Mouse (Mus musculus): Measurements from ENCODE around the gene Xrcc6. TPM values are rescaled to one million over a fixed set of nuclear protein-coding genes. Genes with fewer than 3 reads are reported as not detected.
"Not testable (repeated sequence)": the region's sequence is repeated elsewhere in the genome, so short reads cannot be mapped to it uniquely, and the experiment has no call there.

Xrcc6 gene
- total RNA-seq, 2 experiments from 2014 or later, result 25.5 to 26.0 TPM

DNA sequence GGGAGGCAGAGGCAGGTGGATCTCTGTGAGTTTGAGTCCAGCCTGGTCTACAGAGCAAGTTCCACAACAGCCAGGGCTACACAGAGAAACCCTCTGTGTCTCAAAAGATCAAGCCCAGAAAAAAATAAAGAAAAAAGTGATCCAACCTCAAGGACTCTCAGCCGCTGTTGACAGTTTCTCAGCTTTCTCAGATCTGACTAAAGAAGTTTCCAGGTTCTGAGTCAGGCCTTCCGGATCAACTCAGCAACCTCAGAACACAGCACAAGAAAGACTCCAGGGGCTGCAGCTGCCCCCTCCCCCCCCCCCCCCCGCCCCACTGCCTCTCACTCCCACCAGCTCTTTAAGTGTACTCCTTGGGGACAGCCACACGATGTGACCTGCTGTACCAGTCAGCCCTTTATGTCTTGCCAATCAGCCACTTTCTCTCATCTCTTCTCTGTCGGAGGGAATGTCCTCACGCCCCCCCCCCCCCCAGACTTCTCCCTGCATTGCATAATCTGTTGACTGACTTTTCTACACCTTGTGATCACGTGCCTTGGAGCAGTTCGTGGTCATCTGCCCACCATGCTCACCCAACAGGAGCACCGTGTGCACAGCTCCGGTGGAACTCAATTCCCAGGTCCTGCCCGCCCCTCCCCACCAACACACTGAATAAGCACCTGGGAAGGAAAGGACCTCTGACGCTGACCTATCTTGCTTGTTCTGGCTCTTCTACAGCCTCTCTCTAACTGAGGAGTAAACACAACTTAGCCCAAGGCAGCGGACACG, 21.4 kb upstream of the Xrcc6 start:
- no peak for DNase-seq

- no peak for DNase-seq
Measured at GRCm38 (mm10) chr15:81967821-81968220, 19.8 kb upstream of the Xrcc6 start.

DNA sequence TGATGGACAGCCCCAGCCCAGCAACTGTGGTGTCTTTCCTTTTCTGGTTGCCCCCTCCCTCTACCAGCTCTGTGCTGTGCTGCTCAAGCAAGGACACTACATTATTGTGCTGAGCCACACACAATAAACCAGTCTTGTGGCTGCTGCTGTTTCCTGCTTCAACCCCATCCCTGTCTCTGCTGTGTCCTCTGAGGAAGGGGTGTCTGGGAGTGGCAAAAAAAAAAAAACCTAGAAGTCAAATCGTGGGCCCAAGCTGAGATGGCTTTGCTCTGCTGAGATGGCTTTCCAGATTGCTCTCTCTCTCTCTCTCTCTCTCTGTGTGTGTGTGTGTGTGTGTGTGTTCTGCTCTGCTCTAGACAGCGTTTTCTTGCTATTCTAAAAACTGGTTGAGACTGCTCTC, 19.2 kb upstream of the Xrcc6 start:
- no peak for DNase-seq

DNA sequence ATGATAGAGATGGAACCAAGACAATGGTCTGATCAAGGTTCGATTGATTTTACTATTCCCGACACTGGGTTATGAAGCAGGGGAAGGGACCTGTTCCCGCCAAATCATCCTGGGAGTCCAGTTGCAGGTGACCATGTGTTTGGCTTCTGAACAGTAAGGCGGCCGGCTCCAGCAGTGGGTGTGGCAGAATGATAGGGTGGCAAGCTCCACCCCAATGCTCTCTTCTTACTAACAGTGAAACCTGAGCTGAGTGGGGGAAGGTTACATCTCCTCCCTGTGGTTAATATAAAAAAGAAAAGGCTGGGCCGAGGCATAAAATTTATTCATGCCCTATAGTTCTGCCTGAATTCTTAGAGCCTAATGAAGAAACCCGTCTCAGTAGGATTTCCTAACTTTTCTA, 18.5 kb upstream of the Xrcc6 start:
- no peak for DNase-seq

DNA sequence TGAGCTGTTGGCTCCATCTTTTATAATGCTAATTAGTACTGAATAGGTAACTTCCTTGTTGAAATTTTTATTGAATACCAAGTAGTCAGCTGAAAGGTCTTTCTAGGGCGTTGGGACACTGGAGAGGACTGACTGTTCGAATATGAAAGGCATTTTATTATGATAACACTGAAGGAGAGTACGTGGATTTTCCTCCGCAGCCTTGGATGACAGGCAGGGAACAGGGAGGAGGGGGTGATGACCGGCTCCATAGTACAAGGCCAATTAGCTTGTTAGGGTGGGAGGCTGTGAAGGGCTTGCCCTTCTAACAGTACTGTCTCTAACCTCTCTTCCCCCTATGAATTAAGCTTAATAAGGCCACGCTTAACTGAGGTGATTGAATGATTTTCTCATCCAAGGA, 18.0 kb upstream of the Xrcc6 start:
- not testable (repeated sequence) for DNase-seq

DNA sequence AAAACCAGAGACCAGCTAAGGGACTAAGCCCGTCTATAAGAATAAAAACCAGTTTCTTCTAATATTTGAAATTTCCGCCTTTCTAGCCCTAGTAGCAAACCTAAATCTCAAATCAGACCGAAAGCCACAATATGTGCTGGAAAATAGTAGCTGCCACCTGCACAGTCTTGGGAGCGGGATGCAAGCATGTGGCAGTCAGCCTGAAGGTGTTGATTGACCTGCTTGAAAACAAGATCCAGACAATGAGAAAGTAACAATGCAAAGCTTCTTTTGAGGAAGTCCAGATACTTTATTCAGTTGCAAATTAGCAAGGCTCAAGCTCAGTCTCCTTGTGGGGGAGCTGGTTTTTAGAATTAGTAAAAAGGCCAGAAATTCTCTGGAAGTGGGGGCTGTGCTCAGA, 17.1 kb upstream of the Xrcc6 start:
- not testable (repeated sequence) for DNase-seq

DNA sequence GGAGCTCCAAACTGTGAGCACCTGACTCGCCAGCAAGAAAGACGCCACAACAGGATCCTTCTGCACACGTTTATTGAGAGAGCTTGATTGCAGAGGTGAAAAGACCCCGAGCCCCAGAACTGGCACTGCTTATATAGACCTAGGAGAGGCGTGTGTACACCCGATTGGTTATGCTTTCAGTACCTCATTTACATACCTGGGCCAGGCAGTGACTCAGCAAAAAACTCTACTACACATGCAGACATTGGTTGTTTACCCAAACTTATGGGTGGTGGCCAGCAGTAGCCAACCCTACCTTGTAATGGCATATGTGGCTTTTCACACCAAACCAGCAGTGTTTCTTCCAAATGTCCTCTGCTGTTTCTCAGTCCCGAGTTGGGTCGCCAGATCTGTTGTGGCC, 12.5 kb upstream of the Xrcc6 start:
- DNase-seq, result not testable (repeated sequence)

DNA sequence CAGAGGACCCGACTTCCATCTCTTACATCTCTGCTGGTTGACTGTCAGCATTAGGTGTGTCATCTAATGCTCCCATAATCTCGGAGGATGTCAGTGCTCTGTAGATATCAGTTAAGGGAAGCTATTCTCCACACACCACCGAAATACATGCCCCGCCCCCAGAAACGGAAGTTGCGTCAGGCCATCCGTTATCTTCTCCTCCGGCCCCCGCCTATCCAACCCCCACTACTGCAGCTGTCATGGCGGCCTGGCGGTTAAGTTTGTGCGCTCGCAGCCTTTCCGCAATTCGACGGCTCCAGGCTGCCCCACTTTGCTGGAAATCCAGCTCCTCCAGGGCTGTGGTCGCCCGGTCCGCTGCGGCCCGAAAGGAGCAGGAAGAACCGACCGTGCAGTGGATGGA, 7.3 kb upstream of the Xrcc6 start, which contains the start of gene 1700029P11Rik:
Gene 1700029P11Rik (plus strand): TSS at position 220 of the 400 bp plus-strand sequence.
- no peak for DNase-seq

DNA sequence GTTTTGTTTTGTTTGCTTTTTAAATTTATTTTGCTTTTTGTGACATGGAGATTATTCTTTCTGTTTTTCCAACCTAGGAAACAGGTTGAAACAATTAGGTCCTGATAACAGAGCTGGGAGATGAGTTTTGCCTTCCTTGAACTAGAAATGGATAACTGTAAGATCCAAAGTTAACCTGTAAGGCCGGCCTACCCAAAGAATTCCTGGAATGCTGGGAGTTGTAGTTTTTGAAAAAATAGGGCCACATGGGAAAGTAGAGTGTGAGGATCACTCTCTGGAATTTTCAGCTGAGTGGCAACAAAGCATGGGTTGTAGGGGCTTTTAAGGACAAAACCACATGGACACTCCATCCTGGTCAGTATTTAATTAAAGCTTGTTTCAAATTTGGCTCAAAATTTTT, 5.5 kb upstream of the Xrcc6 start:
- DNase-seq, result no peak

DNA sequence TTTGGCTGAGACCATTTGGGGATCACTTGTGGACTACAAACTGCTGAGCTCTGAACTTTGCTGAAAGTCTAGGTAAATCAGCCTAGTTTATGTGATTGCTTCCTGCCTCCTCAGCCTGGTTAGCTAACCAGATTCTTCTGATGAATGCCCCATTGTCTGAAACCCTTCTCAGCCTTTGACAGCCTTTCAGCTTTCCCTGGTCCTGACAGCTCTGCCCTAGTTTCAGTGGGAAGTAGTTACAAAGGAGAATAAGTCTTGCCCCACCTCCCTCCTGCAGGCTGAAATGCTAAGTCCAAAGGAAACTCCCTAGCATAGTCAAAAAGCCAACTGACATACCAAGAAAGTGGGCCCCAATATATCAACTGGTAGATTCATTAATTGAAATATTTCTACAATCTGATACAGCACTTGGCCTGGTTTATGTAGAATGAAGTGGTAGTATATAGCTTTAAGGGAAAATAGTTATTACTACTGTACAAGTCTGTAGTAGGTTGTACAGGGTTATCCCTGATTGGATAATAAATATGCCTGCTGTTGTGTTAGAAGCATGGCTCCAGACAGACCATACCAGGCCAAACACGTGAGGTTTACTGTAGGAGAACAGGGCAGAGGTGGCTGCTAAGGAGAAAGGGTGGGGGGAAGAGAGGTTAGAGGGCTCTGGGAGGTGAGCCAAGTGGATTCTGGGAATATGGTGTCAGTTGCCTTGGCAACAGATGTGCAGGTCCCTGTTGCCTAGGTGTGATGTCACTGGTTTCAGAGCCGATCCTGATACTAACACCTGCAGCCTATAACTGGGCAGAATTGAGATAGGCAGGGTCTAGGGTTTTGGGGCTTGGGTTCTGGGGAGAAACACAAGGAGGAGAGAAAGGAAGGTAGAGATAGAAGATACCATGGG, 2.1 kb upstream of the Xrcc6 start:
- DNase-seq, result no peak

GRCm38 (mm10) chr15:81989371-81990062, 1.9 kb downstream of the Xrcc6 start:
- peak; percentile 91 for DNase-seq

DNA sequence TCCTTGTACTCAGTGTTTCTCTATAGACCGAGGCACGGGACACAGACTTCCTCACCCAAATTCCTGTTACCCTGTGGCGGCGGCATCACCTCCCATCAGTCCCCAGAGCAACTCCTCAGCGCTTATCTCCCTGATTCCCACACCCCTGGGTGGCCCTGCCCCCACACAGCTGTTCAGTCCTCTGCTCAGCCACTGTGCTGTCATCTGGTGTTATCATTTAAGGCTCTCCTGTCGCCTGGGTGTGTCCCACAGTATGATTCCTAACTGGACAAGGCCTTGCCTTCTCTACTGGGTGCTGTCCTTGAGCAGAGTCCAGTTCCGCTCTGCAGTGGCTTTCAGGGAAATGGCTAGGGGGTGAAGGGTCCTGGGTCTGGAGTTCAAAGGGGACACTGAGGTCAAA, 2.9 kb downstream of the Xrcc6 start:
- peak; percentile 18 for DNase-seq

- no peak for DNase-seq
Measured at GRCm38 (mm10) chr15:81993992-81994391, 6.4 kb downstream of the Xrcc6 start.

GRCm38 (mm10) chr15:82004257-82004656, 16.6 kb downstream of the Xrcc6 start:
- DNase-seq, result no peak

GRCm38 (mm10) chr15:82011947-82012346, 24.3 kb downstream of the Xrcc6 start:
- DNase-seq, result no peak

DNA sequence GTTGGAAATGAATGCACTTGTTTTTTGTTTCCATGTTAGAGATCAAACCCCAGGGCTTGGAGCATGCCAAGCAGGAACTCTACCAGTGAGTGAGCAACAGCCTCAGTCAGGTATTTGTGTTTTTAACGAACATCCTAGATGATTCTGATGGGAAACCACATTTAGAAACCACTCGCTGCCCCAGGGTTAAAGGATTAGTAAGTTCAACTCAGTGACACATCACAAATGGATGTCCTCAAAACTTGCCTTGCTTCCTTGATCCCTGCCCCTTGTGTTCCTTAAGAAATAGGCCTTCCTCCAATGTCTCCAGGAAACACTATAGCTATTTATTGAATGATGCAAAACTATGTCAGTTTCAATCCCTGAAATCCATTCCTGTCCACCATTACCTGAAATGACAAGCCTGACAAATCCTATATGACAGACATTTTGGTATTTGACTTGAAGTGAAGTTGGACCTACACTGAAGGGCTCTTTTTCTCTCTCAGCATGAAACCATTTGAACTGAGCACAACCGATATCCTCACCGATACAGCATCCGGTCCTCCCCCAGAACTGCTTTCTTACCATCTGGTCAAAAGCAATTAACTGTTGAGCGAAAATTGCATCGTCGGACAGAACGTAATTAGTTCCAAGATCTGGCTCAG, 27.2 kb downstream of the Xrcc6 start:
- no peak for DNase-seq

DNA sequence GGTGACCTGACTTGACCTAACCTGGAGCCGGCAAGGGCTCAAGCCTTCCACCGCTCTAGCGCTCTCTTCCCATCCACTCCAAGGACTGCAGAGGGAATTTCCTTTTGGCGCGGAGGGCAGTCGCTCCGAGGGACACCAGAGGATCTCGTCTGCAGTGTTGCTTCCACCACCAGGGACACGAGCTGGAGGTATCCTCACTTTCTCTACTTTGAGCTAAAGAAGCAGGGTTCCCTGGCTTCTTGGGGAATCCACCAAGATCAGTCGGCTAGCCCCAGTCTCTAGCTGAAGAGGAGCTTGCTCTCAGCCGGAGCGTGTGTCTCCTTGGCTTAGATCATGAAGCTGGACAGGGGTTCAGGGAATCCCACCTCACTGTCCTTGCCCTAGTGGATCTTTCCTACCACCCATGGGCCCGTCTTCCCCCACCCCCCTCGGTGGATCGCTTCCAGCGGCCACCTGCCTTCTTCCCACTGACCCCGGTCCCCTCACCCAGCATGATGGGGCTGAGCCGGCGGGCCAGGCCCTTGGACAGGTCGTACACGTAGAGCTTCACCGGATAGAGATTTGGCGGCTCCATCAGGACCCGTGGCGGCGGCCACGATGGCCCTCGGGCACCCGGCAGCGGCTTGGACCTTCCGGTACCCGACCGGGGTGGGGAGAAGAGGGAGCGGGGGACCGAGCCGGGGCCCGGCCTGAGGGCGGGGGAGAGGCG, 27.9 kb downstream of the Xrcc6 start:
- DNase-seq, result peak; percentile 30

DNA sequence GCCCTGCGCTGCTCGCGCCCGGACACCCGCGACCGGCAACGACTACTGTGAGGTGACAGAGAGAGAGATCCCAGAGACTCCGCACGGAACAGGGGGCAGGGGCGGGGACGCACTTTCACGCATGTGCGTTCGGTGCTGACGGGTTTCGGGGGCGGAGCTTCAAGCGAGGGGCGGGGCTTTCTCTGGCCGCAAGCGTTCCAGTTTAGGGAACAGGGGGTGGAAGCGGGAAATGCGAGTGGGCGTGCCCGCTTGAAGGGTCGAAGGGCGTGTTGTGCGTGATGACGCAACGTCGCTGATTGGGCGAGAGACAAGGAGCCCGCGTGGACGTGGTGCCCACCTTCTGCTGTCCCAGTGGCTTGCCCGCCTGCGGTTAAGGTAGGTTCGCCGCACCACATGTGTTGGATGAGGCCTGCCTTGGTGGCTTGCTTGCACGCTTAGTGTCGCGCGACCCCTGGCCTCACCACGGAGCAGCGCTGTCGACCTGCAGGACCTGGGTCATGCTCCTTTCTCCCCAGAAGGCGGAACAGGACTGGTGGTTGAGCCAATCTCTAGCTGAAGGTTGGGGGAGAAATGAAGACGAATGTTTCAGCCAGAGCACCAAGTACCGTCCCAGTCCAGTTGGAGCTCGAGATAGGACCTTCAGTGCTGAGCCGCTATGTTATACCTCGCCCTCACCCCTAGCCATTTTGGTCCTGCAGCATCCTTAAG, 28.6 kb downstream of the Xrcc6 start:
- DNase-seq, result peak; percentile 100

DNA sequence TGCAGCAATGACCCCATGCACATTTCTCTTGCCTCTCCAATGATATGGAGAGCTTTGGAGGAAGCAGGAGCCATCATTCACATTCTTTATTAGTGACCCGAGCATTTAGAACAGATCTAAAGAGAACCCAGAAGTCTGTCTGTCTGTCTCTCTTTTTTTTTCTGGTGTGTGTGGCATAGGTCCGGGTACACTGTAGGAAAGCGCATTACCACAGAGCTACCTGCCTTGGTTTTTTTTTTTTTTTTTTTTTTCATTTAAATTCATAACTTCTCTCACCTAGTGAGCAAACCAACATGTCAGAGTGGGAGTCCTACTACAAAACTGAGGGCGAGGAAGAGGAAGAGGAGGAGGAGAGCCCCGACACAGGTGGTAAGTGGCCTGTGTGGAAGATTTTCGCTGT, 29.2 kb downstream of the Xrcc6 start:
- no peak for DNase-seq

- DNase-seq, result no peak
Measured at GRCm38 (mm10) chr15:82017461-82017860, 29.8 kb downstream of the Xrcc6 start.

DNA sequence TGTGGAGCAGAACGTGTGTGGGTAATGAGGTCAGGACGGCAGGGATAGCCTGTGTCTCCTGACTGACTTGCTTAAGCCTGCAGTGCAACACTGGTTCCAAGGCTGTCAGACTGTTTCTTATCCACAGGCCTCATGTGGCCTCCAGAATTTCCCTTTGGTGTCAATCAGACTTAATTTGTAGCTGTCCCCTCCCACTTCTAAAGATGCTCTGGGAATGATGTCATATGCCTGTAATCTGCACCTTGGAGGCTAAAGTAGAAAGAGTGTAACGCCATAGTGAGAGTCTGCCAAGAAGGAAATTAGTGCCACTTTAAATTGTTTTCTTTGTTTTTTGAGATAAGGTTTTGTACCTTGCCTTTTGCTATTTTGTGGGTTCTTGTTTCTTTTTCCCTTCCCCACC, 31.7 kb downstream of the Xrcc6 start:
- no peak for DNase-seq
